Mouse (Mus musculus): ENCODE data around the gene Gpd2.

Gene Gpd2

GRCm38 (mm10) chr2:57353722-57354432, 116.4 kb downstream of the Gpd2 start:
- Histone ChIP-seq H3K4me1 (replicated peaks; ENCODE audit: low read depth, low read length) (no peaks in the 10 kb centered on the region), H3K27me3 (ENCODE audit: insufficient read depth, low read length) (no peaks in the 10 kb centered on the region), H3K9me3 (ENCODE audit: low read length) (no peaks in the 10 kb centered on the region), H3K4me3 (replicated peaks; ENCODE audit: low read length) (no peak overlapping the region), H3K36me3 (ENCODE audit: insufficient read depth, low read length) (peaks cover 38% of the 10 kb centered on the region)
- no peak for TF ChIP-seq CTCF (conservative IDR thresholded peaks at IDR 0.05; ENCODE audit: low read length)
- no peak for TF ChIP-seq NANOG (IDR thresholded peaks at IDR 0.05; ENCODE audit: borderline replicate concordance, low read length)
- TF ChIP-seq POU5F1 (IDR thresholded peaks at IDR 0.05; ENCODE audit: borderline replicate concordance, low read length) = no peak

DNA sequence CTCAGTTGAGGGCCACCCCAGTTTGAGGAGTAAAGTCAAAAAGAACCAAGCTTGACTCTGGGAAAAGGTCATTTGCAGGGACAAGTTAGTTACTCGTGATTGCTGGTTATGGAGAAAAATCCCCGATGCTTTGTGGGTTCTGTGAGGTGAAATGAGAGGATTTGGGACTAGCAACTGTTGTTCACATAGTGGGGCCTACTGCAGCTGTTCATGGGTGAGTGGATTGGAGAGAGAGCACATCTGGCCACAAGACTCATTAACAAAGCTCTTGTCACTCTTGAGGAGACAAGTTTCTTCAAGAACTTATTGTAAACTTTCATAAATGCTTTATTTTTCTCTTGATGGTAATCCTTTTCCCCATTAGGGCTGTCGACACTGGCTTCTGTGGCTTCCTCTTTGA, 117.4 kb downstream of the Gpd2 start:
- Histone ChIP-seq H3K36me3 (ENCODE audit: insufficient read depth, low read length) (peaks cover 43% of the 10 kb centered on the region), H3K4me1 (replicated peaks; ENCODE audit: low read depth, low read length) (no peaks in the 10 kb centered on the region), H3K27me3 (ENCODE audit: insufficient read depth, low read length) (no peaks in the 10 kb centered on the region), H3K9me3 (ENCODE audit: low read length) (no peaks in the 10 kb centered on the region), H3K4me3 (replicated peaks; ENCODE audit: low read length) (no peak overlapping the region)
- TF ChIP-seq CTCF (conservative IDR thresholded peaks at IDR 0.05; ENCODE audit: low read length) (no peak), NANOG (IDR thresholded peaks at IDR 0.05; ENCODE audit: borderline replicate concordance, low read length) (no peak), POU5F1 (IDR thresholded peaks at IDR 0.05; ENCODE audit: borderline replicate concordance, low read length) (no peak)

DNA sequence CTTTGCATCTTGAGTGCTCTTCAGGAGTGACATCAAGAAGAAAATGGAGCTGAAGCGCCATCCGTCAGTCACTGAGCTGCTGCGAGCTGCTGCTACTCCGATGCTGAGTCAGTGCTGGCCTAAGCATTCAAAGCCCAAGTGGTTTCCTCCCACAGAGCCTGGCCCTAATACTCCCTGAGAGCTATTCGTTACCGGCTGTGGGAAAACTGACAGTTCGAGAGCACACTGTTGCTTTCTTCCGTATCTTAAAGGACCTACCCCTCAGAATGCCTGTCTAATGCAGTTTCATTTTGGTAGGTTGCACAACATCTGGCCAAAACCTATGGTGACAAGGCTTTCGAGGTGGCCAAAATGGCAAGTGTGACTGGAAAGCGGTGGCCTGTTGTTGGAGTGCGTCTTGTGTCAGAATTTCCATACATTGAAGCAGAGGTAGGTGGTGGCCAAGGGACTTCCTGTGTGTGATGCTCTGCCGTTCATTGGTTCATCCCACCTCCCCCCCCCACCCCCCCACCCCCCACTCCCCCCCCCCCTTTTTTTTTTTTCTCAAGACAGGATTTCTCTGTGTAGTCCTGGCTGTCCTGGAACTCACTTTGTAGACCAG, 118.9 kb downstream of the Gpd2 start:
- TF ChIP-seq POU5F1 (IDR thresholded peaks at IDR 0.05; ENCODE audit: borderline replicate concordance, low read length) = no peak
- TF ChIP-seq CTCF (conservative IDR thresholded peaks at IDR 0.05; ENCODE audit: low read length) = no peak
- TF ChIP-seq NANOG (IDR thresholded peaks at IDR 0.05; ENCODE audit: borderline replicate concordance, low read length) = no peak
- Histone ChIP-seq H3K9me3 (ENCODE audit: low read length) (no peaks in the 10 kb centered on the region), H3K27me3 (ENCODE audit: insufficient read depth, low read length) (no peaks in the 10 kb centered on the region), H3K4me1 (replicated peaks; ENCODE audit: low read depth, low read length) (no peaks in the 10 kb centered on the region), H3K36me3 (ENCODE audit: insufficient read depth, low read length) (peaks cover 49% of the 10 kb centered on the region), H3K4me3 (replicated peaks; ENCODE audit: low read length) (no peak overlapping the region)

GRCm38 (mm10) chr2:57362503-57362902, 125.1 kb downstream of the Gpd2 start:
- no peaks in the 10 kb centered on the region for H3K27me3 ChIP-seq (ENCODE audit: insufficient read depth, low read length)
- peak; percentile 24; the same call in 1 of the 2 replicates for TF ChIP-seq CTCF (conservative IDR thresholded peaks at IDR 0.05; ENCODE audit: low read length)
- no peak for TF ChIP-seq NANOG (IDR thresholded peaks at IDR 0.05; ENCODE audit: borderline replicate concordance, low read length)
- no peak for TF ChIP-seq POU5F1 (IDR thresholded peaks at IDR 0.05; ENCODE audit: borderline replicate concordance, low read length)
- no peak overlapping the region for H3K4me3 ChIP-seq (replicated peaks; ENCODE audit: low read length)
- H3K9me3 ChIP-seq (ENCODE audit: low read length) = no peaks in the 10 kb centered on the region
- H3K4me1 ChIP-seq (replicated peaks; ENCODE audit: low read depth, low read length) = no peaks in the 10 kb centered on the region
- peaks cover 62% of the 10 kb centered on the region for H3K36me3 ChIP-seq (ENCODE audit: insufficient read depth, low read length)

- H3K9me3 ChIP-seq (ENCODE audit: low read length) = no peaks in the 10 kb centered on the region
- TF ChIP-seq NANOG (IDR thresholded peaks at IDR 0.05; ENCODE audit: borderline replicate concordance, low read length) (no peak), CTCF (conservative IDR thresholded peaks at IDR 0.05; ENCODE audit: low read length) (no peak), POU5F1 (IDR thresholded peaks at IDR 0.05; ENCODE audit: borderline replicate concordance, low read length) (no peak)
- peaks cover 43% of the 10 kb centered on the region for H3K4me1 ChIP-seq (replicated peaks; ENCODE audit: low read depth, low read length)
- no peaks in the 10 kb centered on the region for H3K27me3 ChIP-seq (ENCODE audit: insufficient read depth, low read length)
- H3K36me3 ChIP-seq (ENCODE audit: insufficient read depth, low read length) = peaks cover 8% of the 10 kb centered on the region; the same call in 1 of the 2 replicates
- no peak overlapping the region for H3K4me3 ChIP-seq (replicated peaks; ENCODE audit: low read length)
Observed at GRCm38 (mm10) chr2:57374647-57375046, 137.2 kb downstream of the Gpd2 start.

DNA sequence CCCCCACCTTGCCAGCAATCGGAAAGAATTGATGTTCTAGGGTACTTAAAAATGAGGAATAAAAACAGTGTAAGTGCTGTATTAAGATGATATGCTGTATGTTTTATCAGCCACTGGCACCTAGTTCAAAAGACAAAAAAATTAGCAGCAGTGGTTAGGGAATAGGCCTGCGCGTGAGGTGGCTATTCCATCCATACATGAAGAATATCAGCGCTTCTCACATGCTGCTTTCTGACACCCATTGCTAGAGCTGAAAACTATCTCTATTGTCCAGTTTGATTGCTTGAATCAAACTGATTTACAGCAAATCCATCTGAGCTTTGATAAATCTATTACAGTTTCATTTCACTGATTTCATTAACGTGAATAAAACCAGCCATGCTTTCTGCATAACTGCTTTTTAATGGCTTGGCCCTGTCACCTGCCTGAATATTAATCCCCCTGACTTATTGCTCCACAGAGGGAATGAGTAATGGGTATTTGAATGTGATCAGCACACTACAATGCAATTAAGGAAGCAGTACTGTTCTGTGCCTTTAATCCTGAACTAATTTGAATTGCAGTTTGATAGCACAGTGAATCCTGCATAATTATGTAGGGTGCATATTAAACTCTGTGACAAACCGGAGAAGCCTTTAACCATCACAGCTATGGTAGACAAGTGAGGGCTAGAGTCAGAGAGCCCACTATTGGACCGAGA, 137.9 kb downstream of the Gpd2 start:
- no peak overlapping the region for H3K4me3 ChIP-seq (replicated peaks; ENCODE audit: low read length)
- H3K9me3 ChIP-seq (ENCODE audit: low read length) = no peaks in the 10 kb centered on the region
- H3K27me3 ChIP-seq (ENCODE audit: insufficient read depth, low read length) = no peaks in the 10 kb centered on the region
- TF ChIP-seq NANOG (IDR thresholded peaks at IDR 0.05; ENCODE audit: borderline replicate concordance, low read length) (no peak), CTCF (conservative IDR thresholded peaks at IDR 0.05; ENCODE audit: low read length) (no peak), POU5F1 (IDR thresholded peaks at IDR 0.05; ENCODE audit: borderline replicate concordance, low read length) (no peak)
- H3K36me3 ChIP-seq (ENCODE audit: insufficient read depth, low read length) = peaks cover 8% of the 10 kb centered on the region; the same call in 1 of the 2 replicates
- H3K4me1 ChIP-seq (replicated peaks; ENCODE audit: low read depth, low read length) = peaks cover 39% of the 10 kb centered on the region

DNA sequence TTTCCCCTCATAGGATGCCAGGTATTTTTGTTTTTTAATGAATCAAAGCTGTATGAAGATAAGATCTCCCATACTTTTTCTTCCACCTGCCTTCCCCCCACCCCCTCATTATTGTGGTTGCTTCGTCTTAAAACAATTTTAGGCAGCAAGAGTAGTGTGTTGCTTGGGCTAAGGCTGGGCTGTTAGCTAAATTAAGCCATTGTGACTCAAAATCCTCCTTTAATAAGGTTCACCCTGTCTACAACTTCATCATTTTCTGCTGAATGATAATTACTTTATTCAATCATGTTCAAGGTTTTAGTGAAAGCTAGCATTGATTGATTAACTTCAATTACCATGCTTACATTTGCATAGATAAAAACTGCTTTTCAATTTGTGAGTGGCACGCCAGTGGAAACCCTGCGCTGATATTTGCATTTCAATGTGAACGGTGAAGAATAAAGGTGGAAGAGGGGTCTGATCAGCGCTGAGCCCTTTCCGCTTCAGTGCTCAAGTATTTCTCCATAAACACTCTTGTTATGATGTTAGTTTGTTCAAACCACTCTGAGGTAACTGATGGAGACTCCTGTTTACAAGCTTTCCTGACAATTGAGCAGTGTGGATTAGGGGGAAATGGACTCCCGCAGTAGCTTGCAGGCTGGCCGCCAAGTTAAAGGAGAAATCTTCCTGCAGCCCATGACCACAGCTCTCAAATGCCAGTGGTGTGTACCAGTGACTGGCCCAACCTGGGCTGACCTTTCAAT, 140.9 kb downstream of the Gpd2 start:
- H3K4me3 ChIP-seq (replicated peaks; ENCODE audit: low read length) = no peak overlapping the region
- no peaks in the 10 kb centered on the region for H3K36me3 ChIP-seq (ENCODE audit: insufficient read depth, low read length)
- H3K4me1 ChIP-seq (replicated peaks; ENCODE audit: low read depth, low read length) = peaks cover 37% of the 10 kb centered on the region
- no peaks in the 10 kb centered on the region for H3K27me3 ChIP-seq (ENCODE audit: insufficient read depth, low read length)
- no peaks in the 10 kb centered on the region for H3K9me3 ChIP-seq (ENCODE audit: low read length)
- TF ChIP-seq NANOG (IDR thresholded peaks at IDR 0.05; ENCODE audit: borderline replicate concordance, low read length) (peak; percentile 34; the same call in 1 of the 2 replicates), CTCF (conservative IDR thresholded peaks at IDR 0.05; ENCODE audit: low read length) (no peak), POU5F1 (IDR thresholded peaks at IDR 0.05; ENCODE audit: borderline replicate concordance, low read length) (no peak)

DNA sequence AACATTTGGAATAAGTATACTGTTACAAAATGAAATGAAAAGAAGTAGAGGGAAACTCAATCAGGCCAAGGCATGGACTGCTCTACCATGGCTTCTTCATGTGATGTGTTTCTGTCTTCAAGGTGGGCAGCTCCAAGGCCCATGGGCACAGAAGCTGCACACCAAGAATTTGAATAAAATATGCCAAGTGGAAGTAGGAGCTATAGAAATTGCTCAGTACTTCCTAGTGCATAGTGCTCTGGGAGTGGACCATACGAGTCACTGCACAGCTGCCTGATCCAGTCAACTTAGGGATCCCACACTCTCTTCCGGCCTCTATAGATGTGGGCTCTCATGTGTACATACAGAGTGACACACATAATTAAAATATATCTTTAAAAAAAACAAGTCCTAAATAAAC, 147.2 kb downstream of the Gpd2 start:
- TF ChIP-seq NANOG (IDR thresholded peaks at IDR 0.05; ENCODE audit: borderline replicate concordance, low read length) (no peak), POU5F1 (IDR thresholded peaks at IDR 0.05; ENCODE audit: borderline replicate concordance, low read length) (no peak), CTCF (conservative IDR thresholded peaks at IDR 0.05; ENCODE audit: low read length) (no peak)
- no peaks in the 10 kb centered on the region for H3K9me3 ChIP-seq (ENCODE audit: low read length)
- H3K4me3 ChIP-seq (replicated peaks; ENCODE audit: low read length) = no peak overlapping the region
- no peaks in the 10 kb centered on the region for H3K36me3 ChIP-seq (ENCODE audit: insufficient read depth, low read length)
- no peaks in the 10 kb centered on the region for H3K27me3 ChIP-seq (ENCODE audit: insufficient read depth, low read length)
- peaks cover 5% of the 10 kb centered on the region; the same call in 1 of the 2 replicates for H3K4me1 ChIP-seq (replicated peaks; ENCODE audit: low read depth, low read length)

All from E14TG2a.4 (cell line).